Mouse (Mus musculus) embryonic facial prominence, embryonic 10.5 days (tissue): ENCODE results near the gene Qtrt1. TPM values are rescaled to one million over a fixed set of nuclear protein-coding genes. Genes with fewer than 3 reads are reported as not detected.
"Not testable (repeated sequence)": the region's sequence is repeated elsewhere in the genome, so short reads cannot be mapped to it uniquely, and the experiment has no call there.

Source experiments
- DNase-seq: peaks from one replicate; pipeline ENCODE4 v3.0.0-alpha.2; 2017; ENCODE audit warnings: low spot score
- H3K27ac ChIP-seq: fragments of 300-500 bp; sonication (generic); replicated peaks from 2 replicates; pipeline ENCODE4 v1.5.1; 2016; ENCODE audit warnings: mild to moderate bottlenecking
- H3K27me3 ChIP-seq: fragments of 300-500 bp; sonication (generic); replicated peaks from 2 replicates; pipeline ENCODE4 v1.6.1; 2016; ENCODE audit warnings: low read depth, mild to moderate bottlenecking; ENCODE audit not compliant: poor library complexity, severe bottlenecking
- H3K36me3 ChIP-seq: fragments of 300-500 bp; sonication (generic); replicated peaks from 2 replicates; pipeline ENCODE4 v1.6.1; 2016; ENCODE audit warnings: mild to moderate bottlenecking, moderate library complexity
- H3K4me1 ChIP-seq: fragments of 300-500 bp; sonication (generic); 2 replicates; pipeline ENCODE4 v1.6.1; 2016
- H3K4me3 ChIP-seq: fragments of 300-500 bp; sonication (generic); 2 replicates; pipeline ENCODE4 v1.5.1; 2016; ENCODE audit warnings: mild to moderate bottlenecking, moderate library complexity
- H3K9me3 ChIP-seq: fragments of 300-500 bp; sonication (generic); 2 replicates; pipeline ENCODE4 v1.6.1; 2016; ENCODE audit warnings: mild to moderate bottlenecking
- WGBS: fragments of 180-500 bp; shearing (Covaris S2); methylation state at CpG from one replicate; pipeline ENCODE4 v1.1.7; 2016; 5-methylcytosine and 5-hydroxymethylcytosine counted together
- polyA plus RNA-seq: library from polyadenylated mRNA; unstranded; fragments of >200 nt; fragmentation: Nextera tagmentation; extraction: Ambion mirVana; gene quantifications from 2 replicates; pipeline ENCODE4 v1.2.1, GENCODE M21; 2016

The Qtrt1 gene
- polyA plus RNA-seq, 1 experiment from 2014 or later: 64.0 TPM

- DNase-seq: no peak
- Histone ChIP-seq H3K9me3 (no peaks in the 10 kb centered on the region), H3K36me3 (peaks cover 22% of the 10 kb centered on the region), H3K4me3 (no peak overlapping the region), H3K27ac (no peak overlapping the region), H3K27me3 (no peaks in the 10 kb centered on the region), H3K4me1 (peaks cover 9% of the 10 kb centered on the region)
- 92% methylated on average over 7 of the region's 7 CpGs for WGBS
These were observed 44.8 kb downstream of the Qtrt1 start for GRCm38 (mm10) chr9:21456246-21456929.

GRCm38 (mm10) chr9:21456930-21457634 is 45.4 kb downstream of the Qtrt1 start:
- no peak for DNase-seq

GRCm38 (mm10) chr9:21458821-21459220 is 47.2 kb downstream of the Qtrt1 start:
- WGBS: 88% methylated on average over 3 of the region's 3 CpGs
- Histone ChIP-seq H3K27ac (no peak overlapping the region), H3K4me1 (peaks cover 12% of the 10 kb centered on the region), H3K4me3 (no peak overlapping the region), H3K9me3 (no peaks in the 10 kb centered on the region), H3K27me3 (no peaks in the 10 kb centered on the region), H3K36me3 (peaks cover 28% of the 10 kb centered on the region)
- no peak for DNase-seq

More at GRCm38 (mm10) chr9:21456930-21457634, 45.4 kb downstream of the Qtrt1 start:
- no peaks in the 10 kb centered on the region for H3K27me3 ChIP-seq
- no peaks in the 10 kb centered on the region for H3K9me3 ChIP-seq
- no peak overlapping the region for H3K4me3 ChIP-seq
- no peak overlapping the region for H3K27ac ChIP-seq
- 83% methylated on average over 10 of the region's 10 CpGs for WGBS
- peaks cover 28% of the 10 kb centered on the region for H3K36me3 ChIP-seq
- peaks cover 8% of the 10 kb centered on the region for H3K4me1 ChIP-seq

- H3K4me1 ChIP-seq: peaks cover 16% of the 10 kb centered on the region
- no peak for DNase-seq
- no peaks in the 10 kb centered on the region for H3K9me3 ChIP-seq
- H3K27me3 ChIP-seq: no peaks in the 10 kb centered on the region
- peaks cover 36% of the 10 kb centered on the region for H3K36me3 ChIP-seq
- 96% methylated on average over 3 of the region's 3 CpGs for WGBS
- H3K4me3 ChIP-seq: no peak overlapping the region
- no peak overlapping the region for H3K27ac ChIP-seq
These were observed 48.8 kb downstream of the Qtrt1 start for GRCm38 (mm10) chr9:21460400-21460940.

- Histone ChIP-seq H3K4me3 (no peak overlapping the region), H3K36me3 (peaks cover 59% of the 10 kb centered on the region), H3K9me3 (no peaks in the 10 kb centered on the region), H3K27ac (peak overlapping the region; percentile 44), H3K4me1 (peaks cover 16% of the 10 kb centered on the region), H3K27me3 (no peaks in the 10 kb centered on the region)
- no peak for DNase-seq
- 81% methylated on average over 5 of the region's 5 CpGs for WGBS
These were observed 51.5 kb downstream of the Qtrt1 start for GRCm38 (mm10) chr9:21463138-21463590.

- DNase-seq: no peak
- Histone ChIP-seq H3K4me1 (peaks cover 16% of the 10 kb centered on the region), H3K27me3 (no peaks in the 10 kb centered on the region), H3K4me3 (no peak overlapping the region), H3K27ac (no peak overlapping the region), H3K9me3 (no peaks in the 10 kb centered on the region), H3K36me3 (peaks cover 59% of the 10 kb centered on the region)
- whole genome bisulfite sequencing: 90% methylated on average over 3 of the region's 3 CpGs
These were observed 52.3 kb downstream of the Qtrt1 start for GRCm38 (mm10) chr9:21463766-21464564.

GRCm38 (mm10) chr9:21464565-21464928 is 52.9 kb downstream of the Qtrt1 start:
- not testable (repeated sequence) for H3K27ac ChIP-seq, H3K4me3 ChIP-seq, DNase-seq, H3K27me3 ChIP-seq, H3K9me3 ChIP-seq
- 90% methylated on average over 7 of the region's 7 CpGs for WGBS
- Histone ChIP-seq H3K4me1 (peaks cover 16% of the 10 kb centered on the region), H3K36me3 (peaks cover 60% of the 10 kb centered on the region)

GRCm38 (mm10) chr9:21469032-21470024 is 57.7 kb downstream of the Qtrt1 start:
- Histone ChIP-seq H3K27me3 (no peaks in the 10 kb centered on the region), H3K4me3 (no peak overlapping the region), H3K27ac (no peak overlapping the region), H3K4me1 (no peaks in the 10 kb centered on the region), H3K36me3 (peaks cover 88% of the 10 kb centered on the region), H3K9me3 (no peaks in the 10 kb centered on the region)
- peak; percentile 37 for DNase-seq
- WGBS: 87% methylated on average over 20 of the region's 20 CpGs

Other genes starting within 250 kb of the Qtrt1 start
- 4.9 and 5.3 TPM in 2 replicates for gene Pde4a, start 246.1 kb upstream of the Qtrt1 start, polyA plus RNA-seq
- gene Keap1, start 172.5 kb upstream of the Qtrt1 start, polyA plus RNA-seq: 47.8 and 49.6 TPM in 2 replicates
- 0.22 TPM in 1 of 2 replicates, not detected in the other for gene S1pr5, start 163.4 kb upstream of the Qtrt1 start, polyA plus RNA-seq
- gene Atg4d, start 146.5 kb upstream of the Qtrt1 start, polyA plus RNA-seq: 37.8 and 41.3 TPM in 2 replicates
- gene Kri1, start 123.9 kb upstream of the Qtrt1 start, polyA plus RNA-seq: 16.2 and 18.0 TPM in 2 replicates
- 40.9 and 45.1 TPM in 2 replicates for gene Cdkn2d, start 120.4 kb upstream of the Qtrt1 start, polyA plus RNA-seq
- gene Ap1m2, start 99.5 kb upstream of the Qtrt1 start, polyA plus RNA-seq: 16.8 and 18.6 TPM in 2 replicates
- 86.8 and 92.7 TPM in 2 replicates for gene Slc44a2, start 91.1 kb upstream of the Qtrt1 start, polyA plus RNA-seq
- gene Ilf3, start 44.0 kb upstream of the Qtrt1 start, polyA plus RNA-seq: 341 and 343 TPM in 2 replicates
- 72.9 and 73.7 TPM in 2 replicates for gene Dnm2, start 13.1 kb downstream of the Qtrt1 start, polyA plus RNA-seq
- 119 and 121 TPM in 2 replicates for gene Tmed1, start 98.4 kb downstream of the Qtrt1 start, polyA plus RNA-seq
- 4.7 and 4.9 TPM in 2 replicates for gene AB124611, start 114.3 kb downstream of the Qtrt1 start, polyA plus RNA-seq
- 73.1 and 84.1 TPM in 2 replicates for gene Carm1, start 135.1 kb downstream of the Qtrt1 start, polyA plus RNA-seq
- gene Timm29, start 180.9 kb downstream of the Qtrt1 start, polyA plus RNA-seq: 32.0 and 32.7 TPM in 2 replicates
- gene Yipf2, start 181.0 kb downstream of the Qtrt1 start, polyA plus RNA-seq: 19.0 and 21.2 TPM in 2 replicates
- 157 and 165 TPM in 2 replicates for gene Smarca4, start 204.3 kb downstream of the Qtrt1 start, polyA plus RNA-seq